Mouse (Mus musculus) cerebellum, postnatal 10 days (tissue): ENCODE results near the gene E4f1.
A peak's percentile ranks its signal among the peaks of the same experiment; 100 is the strongest.

Experiments used
- DNase-seq, 2 experiments: peaks; one replicate each; pipeline ENCODE4 v3.0.0; 2021; ENCODE audit warnings: mixed read lengths in 2 of 2

The E4f1 gene

DNA sequence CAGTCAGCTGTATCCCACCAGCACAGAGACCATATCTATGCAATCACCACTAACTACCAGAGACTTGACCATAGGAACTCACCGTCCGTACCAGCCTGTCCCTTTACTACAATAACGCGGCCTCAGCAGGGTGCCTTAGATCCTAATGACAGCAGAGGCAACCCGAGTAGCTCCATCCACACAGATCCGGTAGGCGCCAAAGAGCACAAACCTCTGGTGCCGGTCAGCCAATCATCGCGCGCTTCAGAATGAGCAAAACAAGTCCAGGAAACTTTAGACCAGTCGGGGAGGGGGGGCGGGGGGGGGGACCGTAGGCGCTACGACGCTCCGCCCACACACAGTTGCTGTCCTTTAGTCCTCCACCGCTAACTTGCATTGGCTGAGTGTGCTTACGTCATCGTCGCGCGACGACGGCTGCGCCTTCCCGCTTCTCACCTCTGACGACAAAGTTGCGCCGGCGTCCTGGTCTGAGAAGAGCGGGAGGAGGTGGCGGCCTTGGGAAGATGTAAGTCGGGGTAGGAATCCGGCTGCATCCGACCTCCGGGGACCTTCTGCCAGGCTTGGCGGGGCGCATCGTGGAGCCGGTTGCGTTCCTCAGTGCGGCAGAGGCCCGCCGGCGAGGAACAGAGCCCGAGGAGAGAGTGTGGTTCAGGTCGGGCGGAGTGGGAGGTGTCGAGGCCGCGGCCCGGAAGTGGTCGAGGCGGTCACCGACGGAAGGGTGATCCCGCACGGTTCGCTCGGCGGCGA is 55.7 kb downstream of the E4f1 start, which contains the start of gene Rnps1:
Rnps1 (plus strand) TSS at position 336 of the 747 bp plus-strand sequence.
- DNase-seq = peak; percentile 98 to 99

- DNase-seq = peak; percentile 36 to 38
Observed at GRCm38 (mm10) chr17:24413557-24414211, 56.4 kb downstream of the E4f1 start.

DNA sequence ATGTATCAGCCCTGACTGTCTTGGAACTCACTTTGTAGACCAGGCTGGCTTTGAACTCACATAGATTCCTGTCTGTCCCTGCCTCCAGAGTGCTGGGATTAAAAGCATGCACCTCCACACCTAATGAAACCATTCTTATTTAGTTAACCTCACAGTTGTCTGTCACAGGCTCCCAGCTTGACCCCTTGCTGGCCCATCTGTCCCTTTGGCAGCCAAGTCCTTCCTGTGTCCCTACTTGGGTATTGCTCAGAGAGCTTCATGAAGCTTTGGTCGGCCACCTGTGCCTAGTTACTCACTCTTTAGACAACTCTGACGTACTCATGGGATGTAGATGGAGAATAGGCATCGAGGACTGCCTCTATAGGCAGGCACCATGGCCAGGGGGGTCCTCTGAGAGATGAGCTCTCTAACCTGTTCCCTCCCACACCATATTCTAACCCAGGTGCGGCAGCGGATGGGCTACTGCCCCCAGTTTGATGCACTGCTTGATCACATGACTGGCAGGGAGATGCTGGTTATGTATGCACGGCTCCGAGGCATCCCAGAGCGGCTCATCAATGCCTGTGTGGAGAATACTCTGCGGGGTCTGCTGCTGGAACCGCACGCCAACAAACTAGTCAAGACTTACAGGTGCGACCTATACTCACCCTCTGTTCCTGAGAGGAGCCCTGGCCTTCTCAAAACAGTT is 62.9 kb downstream of the E4f1 start:
- peak; percentile 58 to 70 for DNase-seq

DNA sequence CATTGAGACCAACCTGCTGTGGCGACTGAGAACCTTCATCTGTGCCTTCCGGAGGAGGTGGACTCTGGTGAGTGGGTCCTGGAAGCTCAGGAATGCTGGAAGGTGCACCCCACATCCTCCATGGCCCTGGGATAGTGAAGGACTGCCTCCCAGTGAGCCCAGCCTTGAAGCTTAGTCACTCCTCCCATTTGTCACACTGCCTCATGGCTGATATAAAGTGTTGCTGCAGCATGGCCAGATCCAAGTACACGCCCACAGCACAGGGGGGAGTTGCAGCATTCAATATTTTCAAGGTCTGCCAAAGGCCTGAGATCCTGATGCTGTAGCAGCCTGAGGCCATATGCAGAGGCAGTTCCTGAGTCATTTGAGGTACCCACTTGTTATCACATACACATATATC is 67.7 kb downstream of the E4f1 start:
- no peak for DNase-seq

GRCm38 (mm10) chr17:24394456-24394855 is 75.7 kb downstream of the E4f1 start:
- peak in 1 of 2 experiments; percentile 37 for DNase-seq
